Mouse (Mus musculus) liver, embryonic 12.5 days (tissue): ENCODE data around the gene Usp49. TPM values are rescaled to one million over a fixed set of nuclear protein-coding genes. Genes with fewer than 3 reads are reported as not detected.

Experiments
- ATAC-seq: fragments of 200-750 bp; cut with Nextera tagmentation; 2 replicates; pipeline ENCODE4 v1.8.0; 2017; ENCODE audit warnings: moderate number of reproducible peaks, mild to moderate bottlenecking, moderate library complexity
- H3K27ac ChIP-seq: fragments of 300-500 bp; sonication (generic); 2 replicates; pipeline ENCODE4 v1.5.1; 2016; ENCODE audit warnings: mild to moderate bottlenecking
- H3K27me3 ChIP-seq: fragments of 300-500 bp; sonication (generic); replicated peaks from 2 replicates; pipeline ENCODE4 v1.6.1; 2016; ENCODE audit warnings: mild to moderate bottlenecking, moderate library complexity
- H3K36me3 ChIP-seq: fragments of 300-500 bp; sonication (generic); 2 replicates; pipeline ENCODE4 v1.6.1; 2016; ENCODE audit warnings: mild to moderate bottlenecking, moderate library complexity
- H3K4me1 ChIP-seq: fragments of 300-500 bp; sonication (generic); 2 replicates; pipeline ENCODE4 v1.6.1; 2016
- H3K4me2 ChIP-seq: fragments of 300-500 bp; sonication (generic); 2 replicates; pipeline ENCODE4 v1.6.1; 2016; ENCODE audit warnings: mild to moderate bottlenecking, moderate library complexity
- H3K4me3 ChIP-seq: fragments of 300-500 bp; sonication (generic); 2 replicates; pipeline ENCODE4 v1.5.1; 2016; ENCODE audit warnings: mild to moderate bottlenecking, moderate library complexity
- H3K9ac ChIP-seq: fragments of 300-500 bp; sonication (generic); 2 replicates; pipeline ENCODE4 v1.6.1; 2016; ENCODE audit warnings: mild to moderate bottlenecking, moderate library complexity
- H3K9me3 ChIP-seq: fragments of 300-500 bp; sonication (generic); replicated peaks from 2 replicates; pipeline ENCODE4 v1.6.1; 2016; ENCODE audit warnings: mild to moderate bottlenecking, moderate library complexity
- WGBS: fragments of 180-500 bp; shearing (Covaris S2); methylation state at CpG from one replicate; pipeline ENCODE4 v1.1.7; 2016; ENCODE audit not compliant: insufficient replicate concordance; 5-methylcytosine and 5-hydroxymethylcytosine counted together
- polyA plus RNA-seq: library from polyadenylated mRNA; unstranded; fragments of >200 nt; fragmentation: Nextera tagmentation; extraction: Ambion mirVana; gene quantifications from 2 replicates; pipeline ENCODE4 v1.2.1, GENCODE M21; 2016

The Usp49 gene
- polyA plus RNA-seq, 1 experiment from 2014 or later = 6.2 TPM

GRCm38 (mm10) chr17:47658741-47659243 lies 28.3 kb downstream of the Usp49 start:
- Histone ChIP-seq H3K4me3 (no peak overlapping the region), H3K4me1 (peaks cover 5% of the 10 kb centered on the region; the same call in 1 of the 2 replicates), H3K36me3 (peaks cover 28% of the 10 kb centered on the region), H3K27me3 (no peaks in the 10 kb centered on the region), H3K27ac (no peak overlapping the region), H3K4me2 (no peak overlapping the region), H3K9ac (no peak overlapping the region), H3K9me3 (no peaks in the 10 kb centered on the region)
- WGBS = 46% methylated on average over 3 of the region's 3 CpGs
- no peak for ATAC-seq

- Histone ChIP-seq H3K4me1 (peaks cover 5% of the 10 kb centered on the region; the same call in 1 of the 2 replicates), H3K27me3 (no peaks in the 10 kb centered on the region), H3K27ac (no peak overlapping the region), H3K4me2 (no peak overlapping the region), H3K9me3 (no peaks in the 10 kb centered on the region), H3K36me3 (peaks cover 21% of the 10 kb centered on the region), H3K9ac (no peak overlapping the region), H3K4me3 (no peak overlapping the region)
- WGBS = 82% methylated on average over 9 of the region's 9 CpGs
- ATAC-seq = no peak
Observed at GRCm38 (mm10) chr17:47663009-47663713, 32.7 kb downstream of the Usp49 start.

- 67% methylated on average over 7 of the region's 7 CpGs for WGBS
- Histone ChIP-seq H3K9me3 (no peaks in the 10 kb centered on the region), H3K4me3 (no peak overlapping the region), H3K27ac (no peak overlapping the region), H3K4me2 (no peak overlapping the region), H3K4me1 (no peaks in the 10 kb centered on the region), H3K9ac (no peak overlapping the region), H3K36me3 (peaks cover 18% of the 10 kb centered on the region), H3K27me3 (no peaks in the 10 kb centered on the region)
- no peak for ATAC-seq
Observed at GRCm38 (mm10) chr17:47664474-47664873, 34.0 kb downstream of the Usp49 start.

DNA sequence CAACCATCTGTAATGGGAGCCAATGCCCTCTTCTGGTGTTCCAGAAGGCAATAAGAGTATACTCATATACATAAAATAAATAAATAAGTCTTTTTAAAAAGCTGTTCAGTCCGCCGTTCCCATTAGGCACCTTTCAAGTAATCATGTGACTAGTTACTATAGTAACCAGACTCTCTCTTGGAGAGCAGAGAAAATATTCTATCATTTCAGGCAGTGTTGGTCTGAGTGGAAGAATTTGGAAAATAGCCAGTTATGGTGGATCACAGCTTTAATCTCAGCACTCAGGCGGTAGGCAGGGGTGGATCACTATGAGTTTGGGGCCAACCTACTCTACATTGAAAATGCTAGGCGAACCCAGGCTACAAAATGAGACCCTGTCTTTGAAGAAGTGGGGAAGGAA lies 38.7 kb downstream of the Usp49 start:
- H3K4me3 ChIP-seq = no peak overlapping the region
- peaks cover 37% of the 10 kb centered on the region for H3K27me3 ChIP-seq
- H3K9ac ChIP-seq = no peak overlapping the region
- no peak overlapping the region for H3K4me2 ChIP-seq
- H3K27ac ChIP-seq = no peak overlapping the region
- peaks cover 27% of the 10 kb centered on the region for H3K36me3 ChIP-seq
- no peak for ATAC-seq
- WGBS = 79% methylated on average over 4 of the region's 4 CpGs
- H3K9me3 ChIP-seq = no peaks in the 10 kb centered on the region
- H3K4me1 ChIP-seq = peaks cover 12% of the 10 kb centered on the region

GRCm38 (mm10) chr17:47671988-47672310 lies 41.5 kb downstream of the Usp49 start:
- Histone ChIP-seq H3K36me3 (peaks cover 42% of the 10 kb centered on the region), H3K4me3 (peak overlapping the region; percentile 46), H3K9ac (0 out of 2 replicates have a peak overlapping the region, but pooled peaks have one; percentile 36), H3K27me3 (peaks cover 37% of the 10 kb centered on the region), H3K4me2 (peak overlapping the region; percentile 71), H3K27ac (no peak overlapping the region), H3K4me1 (peaks cover 12% of the 10 kb centered on the region), H3K9me3 (no peaks in the 10 kb centered on the region)
- 35% methylated on average over 14 of the region's 14 CpGs for WGBS
- ATAC-seq = peak; percentile 8; the same call in 1 of the 2 replicates

DNA sequence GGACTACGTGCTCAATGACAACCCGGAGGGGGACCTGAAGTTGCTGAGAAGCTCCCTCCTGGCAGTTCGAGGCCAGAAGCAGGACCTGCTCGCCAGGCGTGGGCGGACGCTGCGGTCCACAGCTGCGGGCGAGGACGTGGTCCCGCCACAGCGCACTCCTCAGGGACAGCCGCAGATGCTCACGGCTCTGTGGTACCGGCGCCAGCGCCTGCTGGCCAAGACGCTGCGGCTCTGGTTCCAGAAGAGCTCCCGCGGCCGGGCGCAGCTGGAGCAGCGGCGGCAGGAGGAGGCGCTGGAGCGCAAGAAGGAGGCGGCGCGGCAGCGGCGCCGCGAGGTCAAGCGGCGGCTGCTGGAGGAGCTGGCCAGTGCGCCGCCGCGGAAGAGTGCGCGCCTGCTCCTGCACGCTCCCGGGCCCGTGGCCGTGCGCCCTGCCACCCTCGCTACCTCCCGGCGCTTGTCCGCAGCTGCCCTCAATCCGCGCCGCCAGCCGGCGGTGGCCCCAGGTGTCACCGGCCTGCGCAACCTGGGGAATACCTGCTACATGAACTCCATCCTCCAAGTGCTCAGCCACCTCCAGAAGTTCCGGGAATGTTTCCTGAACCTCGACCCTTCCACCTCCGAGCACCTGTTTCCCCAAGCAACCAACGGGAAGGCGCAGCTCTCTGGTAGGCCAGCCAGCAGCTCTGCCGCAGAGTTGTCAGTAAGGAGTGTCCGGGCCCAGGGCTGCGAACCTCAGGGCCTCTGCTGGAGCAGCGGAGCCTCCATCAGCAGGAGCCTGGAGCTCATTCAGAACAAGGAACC lies 42.0 kb downstream of the Usp49 start:
- H3K9ac ChIP-seq = peak overlapping the region; percentile 36; the same call in 1 of the 2 replicates
- H3K4me2 ChIP-seq = peak overlapping the region; percentile 71
- no peaks in the 10 kb centered on the region for H3K9me3 ChIP-seq
- H3K36me3 ChIP-seq = peaks cover 44% of the 10 kb centered on the region
- ATAC-seq = peak; percentile 37; the same call in 1 of the 2 replicates
- H3K27me3 ChIP-seq = peaks cover 37% of the 10 kb centered on the region
- WGBS = 9% methylated on average over 68 of the region's 68 CpGs
- H3K27ac ChIP-seq = no peak overlapping the region
- peak overlapping the region; percentile 46 for H3K4me3 ChIP-seq
- peaks cover 12% of the 10 kb centered on the region for H3K4me1 ChIP-seq

DNA sequence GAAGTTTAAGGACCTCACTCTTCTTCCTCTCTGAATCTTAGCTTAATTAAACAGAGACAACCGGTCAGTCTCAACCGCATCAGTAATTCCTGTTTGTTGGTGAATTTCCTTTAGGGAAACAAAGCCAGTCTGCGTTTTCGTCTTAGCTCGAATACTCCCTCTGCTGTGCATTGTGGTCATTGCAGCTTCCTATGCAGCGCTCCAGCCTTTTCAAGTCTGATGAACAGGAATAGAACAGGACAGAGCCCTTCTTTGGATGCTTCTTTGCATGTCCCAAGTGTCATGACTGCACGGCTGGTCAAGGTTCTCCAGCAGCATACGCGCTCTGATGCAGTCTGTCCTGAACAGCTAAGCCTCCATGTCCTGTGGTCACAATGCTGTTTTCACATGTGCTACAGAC lies 46.1 kb downstream of the Usp49 start:
- ATAC-seq = no peak
- 24% methylated on average over 9 of the region's 9 CpGs for WGBS
- peaks cover 16% of the 10 kb centered on the region for H3K4me1 ChIP-seq
- no peaks in the 10 kb centered on the region for H3K9me3 ChIP-seq
- no peak overlapping the region for H3K4me3 ChIP-seq
- no peak overlapping the region for H3K27ac ChIP-seq
- peaks cover 19% of the 10 kb centered on the region for H3K27me3 ChIP-seq
- peaks cover 82% of the 10 kb centered on the region for H3K36me3 ChIP-seq
- no peak overlapping the region for H3K9ac ChIP-seq
- H3K4me2 ChIP-seq = no peak overlapping the region

DNA sequence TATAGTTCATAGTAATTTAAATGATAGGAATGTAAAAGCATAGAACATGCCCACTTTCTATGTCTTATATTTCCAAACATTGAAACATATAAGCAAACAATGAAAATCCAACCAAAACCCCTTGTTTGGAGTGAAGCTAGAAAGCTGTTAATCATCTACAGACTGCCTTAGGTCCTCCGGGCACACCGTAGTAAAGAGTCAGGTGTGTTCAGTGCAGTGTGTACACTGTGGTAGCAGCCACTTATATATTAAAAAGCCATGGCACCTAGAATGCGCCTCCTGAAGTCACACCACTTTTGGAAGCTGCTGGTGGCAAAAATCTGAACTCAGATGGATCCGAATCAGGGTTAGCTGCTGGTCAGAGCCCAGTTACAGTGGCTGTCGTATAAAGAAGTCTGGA lies 47.7 kb downstream of the Usp49 start:
- H3K4me2 ChIP-seq = no peak overlapping the region
- H3K9ac ChIP-seq = no peak overlapping the region
- no peaks in the 10 kb centered on the region for H3K9me3 ChIP-seq
- H3K4me1 ChIP-seq = peaks cover 10% of the 10 kb centered on the region; the same call in 1 of the 2 replicates
- no peak overlapping the region for H3K27ac ChIP-seq
- peaks cover 85% of the 10 kb centered on the region for H3K36me3 ChIP-seq
- H3K4me3 ChIP-seq = no peak overlapping the region
- no peak for ATAC-seq
- peaks cover 4% of the 10 kb centered on the region for H3K27me3 ChIP-seq
- 87% methylated on average over 5 of the region's 5 CpGs for WGBS

DNA sequence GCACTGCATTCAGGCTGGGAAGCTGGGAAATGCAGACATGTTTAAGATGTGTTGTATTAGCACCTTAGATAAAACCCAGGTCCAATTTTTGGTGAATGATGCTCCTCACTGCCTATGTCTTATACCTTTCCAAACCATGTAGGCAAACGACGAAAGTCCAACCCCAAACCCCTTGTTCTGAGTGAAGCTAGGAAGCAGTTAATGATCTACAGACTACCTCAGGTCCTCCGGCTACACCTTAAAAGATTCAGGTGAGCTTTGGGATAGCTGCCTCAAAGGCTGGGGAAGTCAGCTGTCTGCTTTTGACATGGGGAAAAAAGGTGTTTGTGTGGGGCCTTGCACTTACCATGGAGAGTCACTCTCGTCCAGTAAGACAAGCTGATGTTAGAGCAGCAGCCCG lies 48.2 kb downstream of the Usp49 start:
- no peak overlapping the region for H3K4me3 ChIP-seq
- H3K27ac ChIP-seq = no peak overlapping the region
- peaks cover 84% of the 10 kb centered on the region for H3K36me3 ChIP-seq
- no peaks in the 10 kb centered on the region for H3K9me3 ChIP-seq
- H3K4me1 ChIP-seq = peaks cover 10% of the 10 kb centered on the region; the same call in 1 of the 2 replicates
- H3K4me2 ChIP-seq = no peak overlapping the region
- no peak for ATAC-seq
- H3K27me3 ChIP-seq = no peaks in the 10 kb centered on the region
- WGBS = 81% methylated on average over 5 of the region's 5 CpGs
- no peak overlapping the region for H3K9ac ChIP-seq

GRCm38 (mm10) chr17:47682836-47683235 lies 52.3 kb downstream of the Usp49 start:
- ATAC-seq = no peak
- no peak overlapping the region for H3K4me2 ChIP-seq
- H3K36me3 ChIP-seq = peaks cover 85% of the 10 kb centered on the region
- no peak overlapping the region for H3K27ac ChIP-seq
- no peak overlapping the region for H3K9ac ChIP-seq
- H3K9me3 ChIP-seq = no peaks in the 10 kb centered on the region
- H3K4me1 ChIP-seq = peaks cover 30% of the 10 kb centered on the region
- no peak overlapping the region for H3K4me3 ChIP-seq
- no peaks in the 10 kb centered on the region for H3K27me3 ChIP-seq
- 56% methylated on average over 4 of the region's 4 CpGs for WGBS

DNA sequence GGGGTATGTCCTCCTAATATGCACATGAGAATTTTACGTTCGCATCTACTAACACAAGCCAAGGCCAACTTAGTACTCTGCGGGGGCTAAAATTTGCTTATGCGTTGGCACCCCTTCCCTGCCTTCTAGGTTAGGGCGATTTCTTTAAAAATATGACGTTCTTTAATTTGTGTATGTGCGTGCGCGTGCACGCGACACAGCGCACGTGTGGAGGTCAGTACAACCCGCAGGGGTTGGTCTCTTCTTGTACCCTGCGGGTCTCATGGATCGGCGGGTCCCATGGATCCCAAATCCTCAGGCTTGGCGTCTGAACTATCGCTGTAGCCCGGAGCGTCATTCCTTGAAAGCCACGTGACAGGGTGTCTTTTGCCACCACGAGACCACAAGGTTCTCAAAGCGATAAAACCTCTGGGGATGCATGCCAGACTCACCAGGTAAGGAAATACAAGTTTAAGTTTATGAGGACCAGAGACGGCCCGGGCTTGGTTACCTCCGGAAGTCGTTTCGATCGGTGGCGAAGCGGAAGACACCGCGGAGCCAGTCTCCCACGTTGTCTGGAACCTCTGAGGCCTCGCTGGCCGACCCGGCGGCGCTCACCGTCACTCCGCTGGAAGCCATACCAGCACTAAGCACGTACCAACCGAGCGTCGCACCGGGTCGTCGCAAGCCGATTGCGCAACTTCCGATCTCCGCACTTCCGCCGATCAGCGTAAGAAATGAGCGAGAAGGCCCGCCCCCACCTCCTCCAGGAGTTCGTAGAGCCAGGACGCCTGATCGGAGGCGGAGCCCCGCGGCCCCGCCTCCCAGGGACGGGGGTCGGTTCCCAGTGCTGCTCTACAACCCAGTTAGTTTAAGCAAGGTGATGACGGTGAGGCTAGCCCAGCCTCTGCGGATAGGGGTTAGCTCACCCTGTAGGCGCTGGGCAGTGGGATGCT lies 57.2 kb downstream of the Usp49 start:
- Histone ChIP-seq H3K4me2 (peak overlapping the region; percentile 99), H3K27me3 (peaks cover 27% of the 10 kb centered on the region), H3K36me3 (peaks cover 40% of the 10 kb centered on the region), H3K9ac (peak overlapping the region; percentile 75), H3K4me1 (peaks cover 44% of the 10 kb centered on the region), H3K4me3 (peak overlapping the region; percentile 79), H3K27ac (peak overlapping the region; percentile 83), H3K9me3 (no peaks in the 10 kb centered on the region)
- WGBS = under 1% methylated on average over 70 of the region's 70 CpGs
- peak; percentile 86 for ATAC-seq
